Mouse (Mus musculus): ENCODE data around the gene Cntnap5b. TPM values are rescaled to one million over a fixed set of nuclear protein-coding genes. Genes with fewer than 3 reads are reported as not detected.
A peak's percentile ranks its signal among the peaks of the same experiment; 100 is the strongest.

Cntnap5b gene
- not detected in 2 replicates for polyA plus RNA-seq (2015; fragmentation: Nextera tagmentation; extraction: Ambion mirVana)

DNA sequence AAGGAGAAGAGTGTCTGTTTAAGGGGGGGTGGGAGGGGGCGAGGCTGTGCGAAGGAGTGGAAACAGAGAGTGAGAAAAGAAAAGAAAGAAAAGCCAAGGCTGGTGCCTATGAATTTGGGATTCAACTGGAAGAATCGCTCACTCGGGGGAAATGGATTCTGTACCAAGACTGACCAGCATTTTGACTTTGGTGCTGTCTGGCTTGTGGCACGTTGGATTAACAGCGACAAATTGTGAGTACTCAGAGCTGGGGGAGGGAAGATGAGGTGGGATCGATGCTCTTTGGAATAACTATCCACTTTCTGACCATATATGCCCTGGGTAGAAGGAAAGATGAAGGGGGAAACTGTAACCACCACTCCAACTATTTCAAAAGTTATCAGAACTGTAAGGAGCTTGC, at the start of gene Cntnap5b:
Gene Cntnap5b (plus strand): TSS at position 152 of the 400 bp plus-strand sequence.
- Histone ChIP-seq H3K9me3 (replicated peaks) (no peaks in the 10 kb centered on the region), H3K4me1 (no peaks in the 10 kb centered on the region), H3K27ac (no peak within 1 kb of the TSS), H3K36me3 (no peaks in the 10 kb centered on the region), H3K4me3 (replicated peaks) (no peak within 1 kb of the TSS), H3K4me2 (0 out of 2 replicates have a peak within 1 kb of the TSS, but pooled peaks have one; percentile 36), H3K27me3 (no peaks in the 10 kb centered on the region), H3K9ac (no peak within 1 kb of the TSS)
- no peak for ATAC-seq (replicated peaks; ENCODE audit: low FRiP score)
- WGBS = 36% methylated on average over 7 of the region's 7 CpGs

DNA sequence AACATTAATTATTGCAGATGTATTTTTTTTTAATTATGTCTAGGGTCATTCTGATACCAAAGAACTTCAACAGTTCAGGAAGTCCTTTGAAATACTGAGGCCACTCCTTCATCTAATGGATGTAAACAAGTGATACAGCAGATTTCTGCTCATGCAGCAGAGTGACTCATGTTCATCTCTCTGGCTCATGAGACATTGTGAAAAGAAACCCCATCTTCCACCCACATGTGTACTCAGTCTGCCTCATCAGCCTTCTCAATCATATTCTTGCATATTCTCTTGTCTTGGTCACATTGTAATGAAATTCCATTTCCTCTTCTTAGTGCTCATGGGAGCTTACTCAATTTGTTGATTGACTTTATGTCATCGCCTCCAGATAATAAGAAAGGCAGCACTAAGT, 12.6 kb upstream of the Cntnap5b start:
- no peaks in the 10 kb centered on the region for H3K27me3 ChIP-seq
- no peak overlapping the region for H3K9ac ChIP-seq
- no peak overlapping the region for H3K4me2 ChIP-seq
- no peak overlapping the region for H3K27ac ChIP-seq
- H3K36me3 ChIP-seq = no peaks in the 10 kb centered on the region
- WGBS = 94% methylated on average over 1 of the region's 1 CpGs
- H3K4me3 ChIP-seq (replicated peaks) = no peak overlapping the region
- no peak for ATAC-seq (replicated peaks; ENCODE audit: low FRiP score)
- no peaks in the 10 kb centered on the region for H3K9me3 ChIP-seq (replicated peaks)
- H3K4me1 ChIP-seq = no peaks in the 10 kb centered on the region

DNA sequence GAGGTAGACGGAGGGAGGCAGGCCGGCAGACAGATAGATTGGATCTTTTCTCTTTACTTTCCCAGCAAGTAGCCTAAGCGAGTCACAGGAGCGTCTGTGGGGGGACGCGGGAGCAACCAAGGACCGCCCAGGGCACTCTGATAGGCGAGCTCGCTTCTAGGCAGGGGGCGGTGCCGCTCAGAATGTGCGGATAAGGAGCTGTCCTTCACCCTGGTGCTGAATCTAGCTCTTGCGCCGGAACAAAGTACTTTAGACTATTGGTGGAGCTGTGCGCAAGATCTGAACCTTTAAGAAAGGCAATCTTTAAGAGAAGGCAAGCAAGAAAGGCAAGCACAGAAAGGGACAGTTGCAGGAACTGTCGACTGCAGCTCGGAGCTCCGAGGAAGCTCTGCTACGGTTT, 382 bp upstream of the Cntnap5b start:
- H3K36me3 ChIP-seq = no peaks in the 10 kb centered on the region
- no peaks in the 10 kb centered on the region for H3K4me1 ChIP-seq
- peak; percentile 99 for ATAC-seq (replicated peaks; ENCODE audit: low FRiP score)
- no peak overlapping the region for H3K4me3 ChIP-seq (replicated peaks)
- under 1% methylated on average over 19 of the region's 19 CpGs for WGBS
- H3K27ac ChIP-seq = no peak overlapping the region
- H3K27me3 ChIP-seq = no peaks in the 10 kb centered on the region
- H3K4me2 ChIP-seq = 0 out of 2 replicates have a peak overlapping the region, but pooled peaks have one; percentile 36
- H3K9ac ChIP-seq = no peak overlapping the region
- H3K9me3 ChIP-seq (replicated peaks) = no peaks in the 10 kb centered on the region

DNA sequence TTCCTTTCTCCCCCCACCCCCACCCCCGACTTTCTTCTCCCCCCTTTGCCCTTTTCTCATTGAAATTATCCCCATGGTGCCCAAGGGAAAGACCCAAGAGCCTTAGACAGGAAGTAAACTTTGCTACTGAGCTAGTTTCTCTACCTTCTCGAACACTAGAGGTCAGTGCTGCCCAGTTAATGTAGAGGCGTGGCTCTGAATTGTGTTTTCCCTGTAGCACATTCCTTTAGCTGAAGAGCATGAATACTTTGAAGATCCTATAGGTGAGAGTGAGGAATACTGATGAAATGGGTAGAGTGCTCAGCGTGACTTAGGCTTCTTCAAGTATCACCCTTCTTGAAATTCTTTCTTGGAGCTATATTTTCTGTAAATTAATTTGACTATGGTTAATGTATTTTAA, 1.6 kb downstream of the Cntnap5b start:
- WGBS = 4% methylated on average over 4 of the region's 4 CpGs
- H3K27me3 ChIP-seq = no peaks in the 10 kb centered on the region
- no peaks in the 10 kb centered on the region for H3K36me3 ChIP-seq
- no peaks in the 10 kb centered on the region for H3K9me3 ChIP-seq (replicated peaks)
- H3K27ac ChIP-seq = no peak overlapping the region
- ATAC-seq (replicated peaks; ENCODE audit: low FRiP score) = 0 out of 2 replicates have a peak, but pooled peaks have one; percentile 43
- no peak overlapping the region for H3K9ac ChIP-seq
- no peaks in the 10 kb centered on the region for H3K4me1 ChIP-seq
- H3K4me3 ChIP-seq (replicated peaks) = no peak overlapping the region
- H3K4me2 ChIP-seq = no peak overlapping the region

DNA sequence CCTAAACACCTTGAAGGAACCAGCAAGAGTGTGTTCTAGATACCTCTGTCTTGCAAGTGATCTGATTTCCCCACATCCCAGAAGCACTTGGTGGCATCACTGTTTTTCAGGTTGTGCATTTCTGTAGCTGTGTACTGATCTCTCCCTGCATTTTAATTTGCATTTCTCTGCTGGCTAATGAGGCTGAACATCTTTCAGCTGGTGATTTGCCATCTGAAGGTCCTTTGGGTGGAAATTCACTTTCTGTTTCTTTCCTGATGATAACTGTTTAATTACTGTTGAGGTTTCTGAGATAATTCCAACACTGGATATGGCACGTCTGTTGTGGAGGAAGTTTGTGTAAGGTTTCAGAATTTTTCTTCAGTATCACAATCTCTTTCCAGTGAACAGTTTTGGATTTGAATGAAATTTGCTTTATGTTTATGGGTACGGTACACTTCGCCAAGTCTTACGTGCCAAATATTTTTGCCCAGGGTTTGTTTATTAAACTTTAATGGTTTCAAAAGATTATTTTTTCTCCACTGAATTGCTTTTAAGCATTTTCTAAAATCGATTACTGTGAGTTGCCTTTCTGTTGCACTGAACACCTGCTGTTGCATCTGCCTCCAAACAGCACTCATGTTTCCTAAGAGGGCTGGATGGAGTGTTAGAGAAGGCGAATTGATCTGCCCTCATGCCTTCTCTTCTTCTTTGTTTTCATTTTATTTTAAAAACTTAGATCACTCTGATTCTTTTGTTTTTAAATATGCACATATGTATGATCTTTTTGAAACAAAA, 41.0 kb downstream of the Cntnap5b start:
- H3K36me3 ChIP-seq = no peaks in the 10 kb centered on the region
- no peak overlapping the region for H3K9ac ChIP-seq
- no peak overlapping the region for H3K27ac ChIP-seq
- H3K4me3 ChIP-seq (replicated peaks) = no peak overlapping the region
- no peaks in the 10 kb centered on the region for H3K27me3 ChIP-seq
- 85% methylated on average over 6 of the region's 6 CpGs for WGBS
- no peak for ATAC-seq (replicated peaks; ENCODE audit: low FRiP score)
- no peak overlapping the region for H3K4me2 ChIP-seq
- H3K9me3 ChIP-seq (replicated peaks) = no peaks in the 10 kb centered on the region
- H3K4me1 ChIP-seq = no peaks in the 10 kb centered on the region

DNA sequence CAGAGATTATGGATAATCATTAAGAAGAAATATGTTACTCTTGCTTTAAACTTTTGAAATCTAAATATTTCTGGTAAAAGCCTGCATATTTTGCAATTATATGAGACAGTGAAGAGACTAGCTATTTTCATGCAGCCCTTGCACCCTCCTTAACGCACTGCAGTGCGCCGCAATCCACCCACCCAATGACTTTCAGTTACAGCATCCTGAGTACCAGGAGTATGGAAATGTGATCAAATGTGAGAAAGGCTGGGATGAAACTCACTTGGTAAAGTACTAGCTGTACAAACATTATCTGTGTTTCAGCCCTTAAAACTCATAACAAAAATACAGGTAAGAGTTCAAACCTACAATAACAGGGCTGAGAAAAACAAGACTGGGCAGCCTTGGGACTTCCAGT, 99.8 kb downstream of the Cntnap5b start:
- 92% methylated on average over 3 of the region's 3 CpGs for WGBS
- Histone ChIP-seq H3K9ac (no peak overlapping the region), H3K4me2 (no peak overlapping the region), H3K4me3 (replicated peaks) (no peak overlapping the region), H3K27ac (no peak overlapping the region), H3K4me1 (no peaks in the 10 kb centered on the region), H3K9me3 (replicated peaks) (no peaks in the 10 kb centered on the region), H3K36me3 (no peaks in the 10 kb centered on the region), H3K27me3 (no peaks in the 10 kb centered on the region)
- no peak for ATAC-seq (replicated peaks; ENCODE audit: low FRiP score)

DNA sequence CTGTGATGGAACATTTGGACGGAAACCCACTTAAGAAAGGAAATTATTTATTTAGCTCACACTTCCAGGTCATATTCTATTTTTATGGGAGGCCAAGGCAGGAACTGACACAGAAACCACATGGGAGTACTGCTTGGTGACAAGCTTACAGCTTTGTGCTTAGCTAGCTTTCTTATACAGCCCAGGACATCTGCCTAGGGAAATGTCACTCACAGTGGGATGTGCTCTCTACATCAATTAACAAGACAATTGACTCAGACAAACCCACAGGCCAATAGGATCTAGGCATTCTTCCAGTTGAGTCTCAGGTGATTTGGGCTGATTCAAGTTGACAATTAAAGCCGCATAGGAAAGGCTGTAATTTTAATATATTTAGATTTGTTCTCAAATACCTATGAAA, 135.2 kb downstream of the Cntnap5b start:
- Histone ChIP-seq H3K4me2 (no peak overlapping the region), H3K4me3 (replicated peaks) (no peak overlapping the region), H3K9ac (no peak overlapping the region), H3K36me3 (no peaks in the 10 kb centered on the region), H3K27ac (no peak overlapping the region), H3K27me3 (no peaks in the 10 kb centered on the region), H3K9me3 (replicated peaks) (no peaks in the 10 kb centered on the region), H3K4me1 (no peaks in the 10 kb centered on the region)
- no peak for ATAC-seq (replicated peaks; ENCODE audit: low FRiP score)
- WGBS = 46% methylated on average over 2 of the region's 2 CpGs

DNA sequence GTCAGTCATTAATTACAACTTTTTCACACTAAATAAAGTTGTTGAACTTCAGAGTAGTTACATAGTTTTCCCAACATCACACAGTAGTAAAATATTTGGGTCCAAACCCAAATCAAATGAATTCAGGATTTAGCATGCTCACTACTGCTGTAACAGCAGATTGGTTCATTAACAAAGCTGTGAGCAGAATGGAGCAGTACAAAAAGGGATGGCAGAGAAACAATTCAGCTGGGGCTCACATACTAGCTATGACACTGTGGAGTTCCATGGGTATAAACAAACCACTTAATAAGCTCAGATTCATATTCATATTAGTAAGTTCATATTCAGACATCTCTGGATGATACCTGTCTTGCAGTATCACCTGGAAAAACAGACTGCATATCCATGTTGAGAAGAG, 170.9 kb downstream of the Cntnap5b start:
- Histone ChIP-seq H3K36me3 (no peaks in the 10 kb centered on the region), H3K4me2 (no peak overlapping the region), H3K9ac (no peak overlapping the region), H3K4me1 (no peaks in the 10 kb centered on the region), H3K27ac (no peak overlapping the region), H3K9me3 (replicated peaks) (no peaks in the 10 kb centered on the region), H3K4me3 (replicated peaks) (no peak overlapping the region), H3K27me3 (no peaks in the 10 kb centered on the region)
- ATAC-seq (replicated peaks; ENCODE audit: low FRiP score) = no peak

DNA sequence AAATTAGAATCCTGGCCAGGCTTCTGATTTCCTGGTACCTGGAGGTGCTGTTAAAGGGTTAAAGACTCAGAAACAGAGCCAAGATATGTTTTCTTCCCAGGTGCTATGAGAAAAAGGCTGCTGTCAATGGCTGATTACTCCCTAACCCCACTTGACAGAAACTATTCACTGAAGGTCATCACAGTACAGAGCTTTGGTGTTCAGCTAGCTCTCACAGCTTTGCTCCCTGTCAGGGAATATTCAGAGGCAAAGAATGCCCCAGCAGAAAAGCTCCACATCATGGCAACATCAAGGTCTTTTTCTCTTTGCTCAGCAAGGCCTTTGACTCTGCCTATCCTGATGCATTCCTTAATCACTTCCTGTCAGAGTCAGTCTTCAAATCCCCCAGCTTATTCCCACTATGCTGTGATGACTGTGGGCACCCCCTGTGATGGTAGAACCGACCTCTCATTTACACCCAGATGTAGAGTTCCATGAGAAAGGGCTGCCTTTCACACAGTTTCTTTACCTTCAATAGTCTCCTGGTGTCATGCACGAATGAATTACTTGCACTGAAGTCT, 186.9 kb downstream of the Cntnap5b start:
- 36% methylated on average over 2 of the region's 2 CpGs for WGBS
- no peak overlapping the region for H3K4me3 ChIP-seq (replicated peaks)
- H3K36me3 ChIP-seq = no peaks in the 10 kb centered on the region
- H3K9me3 ChIP-seq (replicated peaks) = no peaks in the 10 kb centered on the region
- H3K9ac ChIP-seq = no peak overlapping the region
- no peak overlapping the region for H3K4me2 ChIP-seq
- H3K4me1 ChIP-seq = no peaks in the 10 kb centered on the region
- no peak for ATAC-seq (replicated peaks; ENCODE audit: low FRiP score)
- no peak overlapping the region for H3K27ac ChIP-seq
- no peaks in the 10 kb centered on the region for H3K27me3 ChIP-seq

DNA sequence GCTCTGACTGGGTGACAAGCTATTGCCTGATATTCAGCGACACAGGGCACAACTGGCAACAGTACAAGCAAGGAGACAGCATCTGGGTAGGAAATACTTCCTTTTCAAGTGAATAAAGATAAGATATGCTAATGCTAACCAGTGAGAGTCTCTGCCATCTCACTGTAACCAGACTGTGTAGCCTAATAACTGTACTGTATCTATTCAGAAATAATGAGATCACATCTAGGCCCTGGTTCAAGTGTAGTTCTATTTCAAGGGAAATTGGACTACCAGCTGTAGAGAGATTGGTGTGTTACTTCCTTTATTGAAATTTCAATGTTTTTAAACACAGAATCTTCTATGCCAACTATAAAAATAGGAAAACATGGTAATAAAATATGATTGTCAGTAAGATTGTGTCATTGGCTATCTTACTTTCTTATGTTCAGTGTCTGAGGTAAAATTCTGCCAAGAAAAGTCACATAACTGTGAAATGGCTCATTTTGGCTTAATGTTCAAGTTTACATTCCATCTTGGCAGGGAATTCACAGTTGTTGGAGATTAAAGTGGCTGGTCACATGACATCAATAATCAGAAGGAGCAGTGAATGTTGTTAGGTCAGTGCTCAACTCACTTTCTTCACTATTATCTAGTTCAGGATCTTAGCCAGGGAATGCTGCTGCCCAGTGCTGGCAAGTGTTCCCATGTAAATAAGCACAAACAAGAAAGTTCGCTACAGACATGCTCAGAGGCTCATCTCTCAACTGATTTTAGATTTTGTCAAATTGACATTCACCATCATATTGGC, 194.9 kb downstream of the Cntnap5b start:
- H3K27me3 ChIP-seq = no peaks in the 10 kb centered on the region
- WGBS = 86% methylated on average over 2 of the region's 2 CpGs
- H3K36me3 ChIP-seq = no peaks in the 10 kb centered on the region
- H3K4me1 ChIP-seq = no peaks in the 10 kb centered on the region
- no peak overlapping the region for H3K4me2 ChIP-seq
- H3K9me3 ChIP-seq (replicated peaks) = no peaks in the 10 kb centered on the region
- no peak for ATAC-seq (replicated peaks; ENCODE audit: low FRiP score)
- H3K27ac ChIP-seq = no peak overlapping the region
- H3K9ac ChIP-seq = no peak overlapping the region
- no peak overlapping the region for H3K4me3 ChIP-seq (replicated peaks)

DNA sequence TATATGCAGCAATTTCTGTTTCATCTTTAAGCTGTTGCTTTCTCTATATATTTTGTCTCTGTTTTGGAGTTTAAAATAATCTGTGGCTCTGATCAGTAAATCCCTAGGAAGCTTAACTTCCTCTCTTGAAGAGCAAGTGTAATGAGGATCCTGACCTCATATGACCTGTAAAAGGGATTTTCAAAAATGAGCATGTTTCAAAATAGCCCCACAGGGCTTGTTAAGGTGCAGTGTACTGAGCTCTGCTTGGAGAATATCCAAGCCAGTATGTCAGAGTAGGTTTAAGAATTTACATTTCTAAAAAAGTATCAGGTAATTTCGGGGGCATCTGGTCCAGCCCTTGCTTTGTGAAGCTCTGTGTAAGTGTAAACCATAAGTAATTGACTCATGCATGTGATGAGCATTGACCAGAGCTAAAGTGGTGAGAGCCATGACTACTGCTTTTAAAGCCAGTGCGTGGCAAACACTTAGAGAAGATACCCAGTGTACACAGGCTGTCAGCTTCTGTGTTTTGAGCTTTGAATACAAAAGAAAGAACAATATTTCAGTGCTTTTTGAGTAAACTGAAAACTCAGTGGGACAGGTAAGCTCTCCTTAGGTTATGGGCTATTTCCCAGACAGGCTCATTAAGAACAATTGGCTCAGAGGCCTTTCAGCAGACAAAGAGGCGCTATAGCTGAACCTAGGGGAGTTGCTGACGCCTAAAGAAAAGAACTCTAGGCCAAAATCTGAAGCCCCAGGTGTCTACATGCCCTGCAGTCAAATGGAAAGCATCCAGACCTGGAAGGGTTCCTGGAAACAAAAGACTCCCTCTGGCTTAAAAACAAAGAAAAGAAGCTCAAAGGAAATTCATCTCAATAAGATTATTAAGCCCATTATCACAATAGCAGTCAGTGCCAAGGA, 197.9 kb downstream of the Cntnap5b start:
- H3K27ac ChIP-seq = no peak overlapping the region
- H3K4me1 ChIP-seq = no peaks in the 10 kb centered on the region
- H3K36me3 ChIP-seq = no peaks in the 10 kb centered on the region
- 45% methylated on average over 4 of the region's 4 CpGs for WGBS
- no peak overlapping the region for H3K9ac ChIP-seq
- no peaks in the 10 kb centered on the region for H3K9me3 ChIP-seq (replicated peaks)
- no peak for ATAC-seq (replicated peaks; ENCODE audit: low FRiP score)
- no peak overlapping the region for H3K4me3 ChIP-seq (replicated peaks)
- no peak overlapping the region for H3K4me2 ChIP-seq
- no peaks in the 10 kb centered on the region for H3K27me3 ChIP-seq
